Mouse (Mus musculus) limb, embryonic 11.5 days (tissue): ENCODE measurements around the gene Sh2d6. TPM values are rescaled to one million over a fixed set of nuclear protein-coding genes. Genes with fewer than 3 reads are reported as not detected.

Source experiments
- ATAC-seq: fragments of 200-750 bp; cut with Nextera tagmentation; 2 replicates; pipeline ENCODE4 v1.8.0; 2017; ENCODE audit warnings: low read depth; ENCODE audit not compliant: insufficient number of reproducible peaks, low FRiP score, low TSS enrichment
- DNase-seq: peaks from one replicate; pipeline ENCODE4 v3.0.0-alpha.2; 2015; ENCODE audit warnings: low spot score
- H3K27ac ChIP-seq: fragments of 300-500 bp; sonication (generic); replicated peaks from 2 replicates; pipeline ENCODE4 v1.5.1; 2014; ENCODE audit warnings: low read depth, mild to moderate bottlenecking, low read length
- H3K27me3 ChIP-seq: fragments of 300-500 bp; sonication (generic); 2 replicates; pipeline ENCODE4 v1.6.1; 2014; ENCODE audit warnings: mild to moderate bottlenecking, low read length, mixed read lengths; ENCODE audit not compliant: control insufficient read depth, insufficient read depth
- H3K36me3 ChIP-seq: fragments of 300-500 bp; sonication (generic); 2 replicates; pipeline ENCODE4 v1.6.1; 2014; ENCODE audit warnings: mild to moderate bottlenecking, low read length, moderate library complexity, mixed read lengths; ENCODE audit not compliant: control insufficient read depth, insufficient read depth
- H3K4me1 ChIP-seq: fragments of 300-500 bp; sonication (generic); 2 replicates; pipeline ENCODE4 v1.6.1; 2014; ENCODE audit warnings: low read length, mixed read lengths; ENCODE audit not compliant: control insufficient read depth, insufficient read depth
- H3K4me2 ChIP-seq: fragments of 300-500 bp; sonication (generic); 2 replicates; pipeline ENCODE4 v1.6.1; 2014; ENCODE audit warnings: low read depth, mild to moderate bottlenecking, moderate library complexity; ENCODE audit not compliant: severe bottlenecking
- H3K4me3 ChIP-seq: fragments of 300-500 bp; sonication (generic); 2 replicates; pipeline ENCODE4 v1.5.1; 2014; ENCODE audit warnings: low read depth, low read length
- H3K9ac ChIP-seq: fragments of 300-500 bp; sonication (generic); 2 replicates; pipeline ENCODE4 v1.6.1; 2014; ENCODE audit warnings: mild to moderate bottlenecking, low read length
- H3K9me3 ChIP-seq: fragments of 300-500 bp; sonication (generic); 2 replicates; pipeline ENCODE4 v1.6.1; 2016; ENCODE audit warnings: low read length; ENCODE audit not compliant: control insufficient read depth
- WGBS: fragments of 180-500 bp; shearing (Covaris S2); extraction: QIAGEN DNeasy Blood & Tissue Kit; methylation state at CpG from one replicate; pipeline ENCODE4 v1.1.7; 2014; 5-methylcytosine and 5-hydroxymethylcytosine counted together
- polyA plus RNA-seq: library from polyadenylated mRNA; unstranded; fragments of >200 nt; fragmentation: Nextera tagmentation; extraction: Ambion mirVana; gene quantifications from 2 replicates; pipeline ENCODE4 v1.2.1, GENCODE M21; 2014

The Sh2d6 gene
- polyA plus RNA-seq, 1 experiment from 2014 or later = 0.17 TPM

GRCm38 (mm10) chr6:72560801-72561200 lies 39.3 kb upstream of the Sh2d6 start:
- Histone ChIP-seq H3K4me2 (no peak overlapping the region), H3K27ac (no peak overlapping the region), H3K27me3 (no peaks in the 10 kb centered on the region), H3K9ac (no peak overlapping the region), H3K9me3 (no peaks in the 10 kb centered on the region), H3K4me3 (no peak overlapping the region), H3K36me3 (no peaks in the 10 kb centered on the region), H3K4me1 (0 out of 2 replicates have a peak, but pooled peaks cover 8% of the 10 kb centered on the region)
- no peak for ATAC-seq
- 78% methylated on average over 8 of the region's 8 CpGs for WGBS
- DNase-seq = no peak

GRCm38 (mm10) chr6:72553079-72553412 lies 31.5 kb upstream of the Sh2d6 start:
- peak overlapping the region; percentile 75 for H3K27ac ChIP-seq
- WGBS = 17% methylated on average over 8 of the region's 8 CpGs
- no peaks in the 10 kb centered on the region for H3K27me3 ChIP-seq
- no peaks in the 10 kb centered on the region for H3K9me3 ChIP-seq
- peaks cover 10% of the 10 kb centered on the region; the same call in 1 of the 2 replicates for H3K4me1 ChIP-seq
- ATAC-seq (0 out of 2 replicates have a peak, but pooled peaks have one; percentile 36), DNase-seq (no peak)
- peak overlapping the region; percentile 32 for H3K4me3 ChIP-seq
- H3K36me3 ChIP-seq = no peaks in the 10 kb centered on the region
- peak overlapping the region; percentile 70 for H3K4me2 ChIP-seq
- peak overlapping the region; percentile 59 for H3K9ac ChIP-seq

GRCm38 (mm10) chr6:72552171-72553078 lies 30.9 kb upstream of the Sh2d6 start:
- Histone ChIP-seq H3K9ac (peak overlapping the region; percentile 59), H3K4me3 (peak overlapping the region; percentile 32), H3K4me2 (peak overlapping the region; percentile 70), H3K4me1 (peaks cover 10% of the 10 kb centered on the region; the same call in 1 of the 2 replicates), H3K27me3 (no peaks in the 10 kb centered on the region), H3K9me3 (no peaks in the 10 kb centered on the region), H3K27ac (peak overlapping the region; percentile 75), H3K36me3 (no peaks in the 10 kb centered on the region)
- peak; percentile 73 for ATAC-seq
- peak; percentile 79 for DNase-seq
- 10% methylated on average over 27 of the region's 27 CpGs for WGBS

GRCm38 (mm10) chr6:72550503-72551100 lies 29.1 kb upstream of the Sh2d6 start:
- no peak overlapping the region for H3K27ac ChIP-seq
- H3K36me3 ChIP-seq = no peaks in the 10 kb centered on the region
- no peaks in the 10 kb centered on the region for H3K27me3 ChIP-seq
- no peak for DNase-seq
- no peaks in the 10 kb centered on the region; the same call in 1 of the 2 replicates for H3K9me3 ChIP-seq
- no peak overlapping the region for H3K4me3 ChIP-seq
- H3K9ac ChIP-seq = no peak overlapping the region
- 85% methylated on average over 10 of the region's 10 CpGs for WGBS
- H3K4me2 ChIP-seq = no peak overlapping the region
- H3K4me1 ChIP-seq = peaks cover 10% of the 10 kb centered on the region; the same call in 1 of the 2 replicates
- no peak for ATAC-seq

GRCm38 (mm10) chr6:72550025-72550424 lies 28.5 kb upstream of the Sh2d6 start:
- Histone ChIP-seq H3K27me3 (no peaks in the 10 kb centered on the region), H3K9ac (no peak overlapping the region), H3K27ac (no peak overlapping the region), H3K4me3 (no peak overlapping the region), H3K9me3 (no peaks in the 10 kb centered on the region; the same call in 1 of the 2 replicates), H3K4me1 (peaks cover 10% of the 10 kb centered on the region; the same call in 1 of the 2 replicates), H3K4me2 (no peak overlapping the region), H3K36me3 (no peaks in the 10 kb centered on the region)
- no peak for ATAC-seq
- WGBS = 60% methylated on average over 6 of the region's 6 CpGs
- DNase-seq = no peak

- Histone ChIP-seq H3K4me1 (peaks cover 10% of the 10 kb centered on the region; the same call in 1 of the 2 replicates), H3K9ac (no peak overlapping the region), H3K9me3 (no peaks in the 10 kb centered on the region; the same call in 1 of the 2 replicates), H3K27ac (no peak overlapping the region; the same call in 1 of the 2 replicates), H3K4me3 (no peak overlapping the region), H3K27me3 (no peaks in the 10 kb centered on the region), H3K36me3 (no peaks in the 10 kb centered on the region), H3K4me2 (no peak overlapping the region)
- ATAC-seq = no peak
- whole genome bisulfite sequencing = 59% methylated on average over 9 of the region's 9 CpGs
- no peak for DNase-seq
These were observed 27.6 kb upstream of the Sh2d6 start for GRCm38 (mm10) chr6:72549041-72549580.

GRCm38 (mm10) chr6:72547862-72548261 lies 26.4 kb upstream of the Sh2d6 start:
- H3K4me3 ChIP-seq = no peak overlapping the region
- H3K36me3 ChIP-seq = no peaks in the 10 kb centered on the region
- no peak overlapping the region for H3K9ac ChIP-seq
- DNase-seq (no peak), ATAC-seq (no peak)
- no peaks in the 10 kb centered on the region for H3K27me3 ChIP-seq
- no peaks in the 10 kb centered on the region; the same call in 1 of the 2 replicates for H3K9me3 ChIP-seq
- H3K4me1 ChIP-seq = peaks cover 5% of the 10 kb centered on the region; the same call in 1 of the 2 replicates
- H3K4me2 ChIP-seq = no peak overlapping the region
- H3K27ac ChIP-seq = no peak overlapping the region
- 94% methylated on average over 3 of the region's 3 CpGs for WGBS

GRCm38 (mm10) chr6:72547121-72547520 lies 25.6 kb upstream of the Sh2d6 start:
- 97% methylated on average over 2 of the region's 2 CpGs for WGBS
- Histone ChIP-seq H3K27ac (no peak overlapping the region), H3K27me3 (no peaks in the 10 kb centered on the region), H3K36me3 (no peaks in the 10 kb centered on the region), H3K4me3 (no peak overlapping the region), H3K9me3 (no peaks in the 10 kb centered on the region; the same call in 1 of the 2 replicates), H3K9ac (no peak overlapping the region), H3K4me1 (no peaks in the 10 kb centered on the region), H3K4me2 (no peak overlapping the region)
- ATAC-seq (no peak), DNase-seq (no peak)
